Mouse (Mus musculus) E14TG2a.4 (cell line): ENCODE results near the gene Cntnap5a.

Experiments used
- CTCF ChIP-seq: conservative IDR thresholded peaks from 2 replicates; pipeline ENCODE4 v1.5.1; 2014; ENCODE audit warnings: low read length
- NANOG ChIP-seq: IDR thresholded peaks from 2 replicates; pipeline ENCODE4 v1.6.1; 2014; ENCODE audit warnings: borderline replicate concordance, low read length, mixed read lengths

DNA sequence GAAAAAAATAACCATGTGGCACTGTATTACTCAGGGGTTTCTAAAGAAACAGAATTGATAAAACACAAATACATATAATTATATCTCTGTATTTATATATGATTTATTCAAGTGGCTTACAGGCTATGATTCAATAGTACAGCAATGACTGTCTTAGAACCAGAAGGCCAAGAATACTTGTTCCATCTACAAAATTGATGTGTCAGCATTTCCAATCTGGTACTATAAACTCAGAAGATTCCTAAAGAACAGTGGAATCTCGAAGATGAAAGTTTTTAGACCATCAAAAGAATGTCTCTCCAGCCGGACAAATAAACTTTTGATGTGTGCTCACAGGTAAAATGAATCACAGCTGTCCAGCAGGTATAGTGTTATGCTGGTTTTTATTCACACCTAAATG lies 331.2 kb downstream of the Cntnap5a start:
- TF ChIP-seq CTCF, result no peak
- TF ChIP-seq NANOG, result no peak
